7 mouse cellular contexts compared by ENCODE assay signal in genomic region chr2:118711038-118711494, GRCm38 (mm10). TPM values are rescaled to one million over a fixed set of nuclear protein-coding genes. Genes with fewer than 3 reads are reported as not detected.
A peak's percentile ranks its signal among the peaks of the same experiment; 100 is the strongest.
DNase-seq lines count a peak whose midpoint lies in the region; ATAC-seq and TF ChIP-seq lines count a peak whose summit lies in the region.

No protein-coding gene starts in this region.

- H3K27ac ChIP-seq in lung, embryonic 14.5 days (ENCODE audit: low read depth), result no peak overlapping the region
- no peak overlapping the region for H3K27ac ChIP-seq in heart, postnatal 0 days (ENCODE audit: low read depth)
- no peak overlapping the region for H3K27ac ChIP-seq in limb, embryonic 13.5 days
- no peak overlapping the region for H3K27ac ChIP-seq in midbrain, embryonic 15.5 days

- peak overlapping the region; percentile 44 for H3K9ac ChIP-seq in lung, embryonic 14.5 days
- no peak overlapping the region for H3K9ac ChIP-seq in heart, postnatal 0 days (replicated peaks; ENCODE audit: low read depth, low read length)
- peak overlapping the region; percentile 45 for H3K9ac ChIP-seq in limb, embryonic 13.5 days
- H3K9ac ChIP-seq in midbrain, embryonic 15.5 days, result peak overlapping the region; percentile 30

- no peaks in the 10 kb centered on the region for H3K9me3 ChIP-seq in lung, embryonic 14.5 days (ENCODE audit: low read depth, low read length)
- H3K9me3 ChIP-seq in heart, postnatal 0 days (replicated peaks; ENCODE audit: control insufficient read depth, low read length), result no peaks in the 10 kb centered on the region
- no peaks in the 10 kb centered on the region for H3K9me3 ChIP-seq in limb, embryonic 13.5 days
- no peaks in the 10 kb centered on the region for H3K9me3 ChIP-seq in midbrain, embryonic 15.5 days

- peak; percentile 75 for ATAC-seq in lung, embryonic 14.5 days (ENCODE audit: insufficient read depth)
- ATAC-seq in heart, postnatal 0 days (ENCODE audit: insufficient read depth, low read depth), result peak; percentile 35; the same call in 1 of the 2 replicates
- peak; percentile 68 for ATAC-seq in limb, embryonic 13.5 days (ENCODE audit: low FRiP score, low read depth)
- peak; percentile 69 for ATAC-seq in midbrain, embryonic 15.5 days (replicated peaks)

- H3K4me2 ChIP-seq in lung, embryonic 14.5 days, result peak overlapping the region; percentile 77
- H3K4me2 ChIP-seq in heart, postnatal 0 days (ENCODE audit: low read depth, low read length), result peak overlapping the region; percentile 57
- H3K4me2 ChIP-seq in limb, embryonic 13.5 days (replicated peaks), result peak overlapping the region; percentile 90
- peak overlapping the region; percentile 86 for H3K4me2 ChIP-seq in midbrain, embryonic 15.5 days

- peak; percentile 83 for DNase-seq in lung, embryonic 14.5 days
- no peak for DNase-seq in lung, postnatal 25 days (ENCODE audit: low spot score)
- DNase-seq in embryo, embryonic 10 days (ENCODE audit: low spot score), result peak; percentile 64
- DNase-seq in heart, postnatal 0 days (ENCODE audit: low spot score), result peak; percentile 72
- DNase-seq in thymus, postnatal 4 days, result peak; percentile 68

- peak overlapping the region; percentile 39 for H3K4me3 ChIP-seq in lung, embryonic 14.5 days (ENCODE audit: low read depth, low read length)
- peak overlapping the region; percentile 36 for H3K4me3 ChIP-seq in heart, postnatal 0 days (ENCODE audit: low read depth, low read length)
- H3K4me3 ChIP-seq in limb, embryonic 13.5 days, result peak overlapping the region; percentile 46
- H3K4me3 ChIP-seq in midbrain, embryonic 15.5 days, result peak overlapping the region; percentile 40

- H3K36me3 ChIP-seq in lung, embryonic 14.5 days (ENCODE audit: insufficient read depth), result no peaks in the 10 kb centered on the region
- no peaks in the 10 kb centered on the region for H3K36me3 ChIP-seq in heart, postnatal 0 days (replicated peaks; ENCODE audit: control insufficient read depth, insufficient read depth, low read length)
- no peaks in the 10 kb centered on the region for H3K36me3 ChIP-seq in limb, embryonic 13.5 days
- no peaks in the 10 kb centered on the region for H3K36me3 ChIP-seq in midbrain, embryonic 15.5 days (replicated peaks)

- TF ChIP-seq EP300 in heart, postnatal 0 days (IDR thresholded peaks at IDR 0.05; ENCODE audit: low read depth), result no peak

- under 1% methylated on average over 36 of the region's 36 CpGs for WGBS in lung, embryonic 14.5 days
- 1% methylated on average over 36 of the region's 36 CpGs for WGBS in heart, postnatal 0 days
- WGBS in limb, embryonic 13.5 days, result under 1% methylated on average over 36 of the region's 36 CpGs
- WGBS in midbrain, embryonic 15.5 days, result 3% methylated on average over 36 of the region's 36 CpGs

- TF ChIP-seq CTCF in lung, embryonic 14.5 days (IDR thresholded peaks at IDR 0.05; ENCODE audit: low read depth), result no peak
- no peak for TF ChIP-seq CTCF in heart, postnatal 0 days (IDR thresholded peaks at IDR 0.05; ENCODE audit: low read depth)

- H3K4me1 ChIP-seq in lung, embryonic 14.5 days (ENCODE audit: insufficient read depth), result peaks cover 8% of the 10 kb centered on the region; the same call in 1 of the 2 replicates
- H3K4me1 ChIP-seq in heart, postnatal 0 days (ENCODE audit: control insufficient read depth, insufficient read depth), result peaks cover 56% of the 10 kb centered on the region
- peaks cover 13% of the 10 kb centered on the region for H3K4me1 ChIP-seq in limb, embryonic 13.5 days
- H3K4me1 ChIP-seq in midbrain, embryonic 15.5 days, result peaks cover 25% of the 10 kb centered on the region

- peaks cover 68% of the 10 kb centered on the region for H3K27me3 ChIP-seq in lung, embryonic 14.5 days (ENCODE audit: insufficient read depth, low read length)
- peaks cover 16% of the 10 kb centered on the region for H3K27me3 ChIP-seq in heart, postnatal 0 days (ENCODE audit: control insufficient read depth, insufficient read depth, low read length)
- peaks cover 92% of the 10 kb centered on the region for H3K27me3 ChIP-seq in limb, embryonic 13.5 days
- H3K27me3 ChIP-seq in midbrain, embryonic 15.5 days (replicated peaks), result peaks cover 64% of the 10 kb centered on the region

RNA-seq across cellular contexts. Expression of gene Ankrd63, which starts 7.3 kb away (rescaled TPM):
- not detected in 2 replicates for polyA plus RNA-seq in lung, embryonic 14.5 days (2014; fragmentation: Nextera tagmentation; extraction: Ambion mirVana)
- total RNA-seq in heart, postnatal 0 days (2014; rRNA removed; ENCODE audit: low replicate concordance), result 7.6 and 14.3 TPM in 2 replicates
- polyA plus RNA-seq in heart, postnatal 0 days (2015; fragmentation: Nextera tagmentation; extraction: Ambion mirVana), result 1.6 and 2.0 TPM in 2 replicates
- polyA plus RNA-seq in limb, embryonic 13.5 days (2015; fragmentation: Nextera tagmentation; extraction: Ambion mirVana), result 0.05 TPM in 1 of 2 replicates, not detected in the other
- polyA plus RNA-seq in midbrain, embryonic 15.5 days (2015; fragmentation: Nextera tagmentation; extraction: Ambion mirVana), result not detected in 2 replicates

RNA-seq across cellular contexts. Expression of gene Plcb2, which starts 17.2 kb away (rescaled TPM):
- 1.3 and 1.5 TPM in 2 replicates for polyA plus RNA-seq in lung, embryonic 14.5 days (2014; fragmentation: Nextera tagmentation; extraction: Ambion mirVana)
- total RNA-seq in heart, postnatal 0 days (2014; rRNA removed; ENCODE audit: low replicate concordance), result 1.6 and 7.6 TPM in 2 replicates
- polyA plus RNA-seq in heart, postnatal 0 days (2015; fragmentation: Nextera tagmentation; extraction: Ambion mirVana), result 2.0 and 2.6 TPM in 2 replicates
- polyA plus RNA-seq in limb, embryonic 13.5 days (2015; fragmentation: Nextera tagmentation; extraction: Ambion mirVana), result 0.28 and 0.46 TPM in 2 replicates
- polyA plus RNA-seq in midbrain, embryonic 15.5 days (2015; fragmentation: Nextera tagmentation; extraction: Ambion mirVana), result 0.43 and 0.71 TPM in 2 replicates

RNA-seq across cellular contexts. Expression of gene Inafm2, which starts 34.5 kb away (rescaled TPM):
- 24.3 and 25.0 TPM in 2 replicates for polyA plus RNA-seq in lung, embryonic 14.5 days (2014; fragmentation: Nextera tagmentation; extraction: Ambion mirVana)
- 39.4 and 44.2 TPM in 2 replicates for total RNA-seq in heart, postnatal 0 days (2014; rRNA removed; ENCODE audit: low replicate concordance)
- 39.9 and 48.4 TPM in 2 replicates for polyA plus RNA-seq in heart, postnatal 0 days (2015; fragmentation: Nextera tagmentation; extraction: Ambion mirVana)
- polyA plus RNA-seq in limb, embryonic 13.5 days (2015; fragmentation: Nextera tagmentation; extraction: Ambion mirVana), result 19.4 and 21.1 TPM in 2 replicates
- 20.5 and 21.6 TPM in 2 replicates for polyA plus RNA-seq in midbrain, embryonic 15.5 days (2015; fragmentation: Nextera tagmentation; extraction: Ambion mirVana)

RNA-seq across cellular contexts. Expression of gene Pak6, which starts 48.0 kb away (rescaled TPM):
- polyA plus RNA-seq in lung, embryonic 14.5 days (2014; fragmentation: Nextera tagmentation; extraction: Ambion mirVana), result 0.93 and 0.95 TPM in 2 replicates
- total RNA-seq in heart, postnatal 0 days (2014; rRNA removed; ENCODE audit: low replicate concordance), result 16.8 and 17.0 TPM in 2 replicates
- 7.9 and 9.0 TPM in 2 replicates for polyA plus RNA-seq in heart, postnatal 0 days (2015; fragmentation: Nextera tagmentation; extraction: Ambion mirVana)
- 1.8 and 3.3 TPM in 2 replicates for polyA plus RNA-seq in limb, embryonic 13.5 days (2015; fragmentation: Nextera tagmentation; extraction: Ambion mirVana)
- 67.8 and 69.1 TPM in 2 replicates for polyA plus RNA-seq in midbrain, embryonic 15.5 days (2015; fragmentation: Nextera tagmentation; extraction: Ambion mirVana)

RNA-seq across cellular contexts. Expression of gene Ccdc9b, which starts 51.4 kb away (rescaled TPM):
- 0.50 and 0.55 TPM in 2 replicates for polyA plus RNA-seq in lung, embryonic 14.5 days (2014; fragmentation: Nextera tagmentation; extraction: Ambion mirVana)
- total RNA-seq in heart, postnatal 0 days (2014; rRNA removed; ENCODE audit: low replicate concordance), result 5.7 and 6.8 TPM in 2 replicates
- 3.3 and 3.4 TPM in 2 replicates for polyA plus RNA-seq in heart, postnatal 0 days (2015; fragmentation: Nextera tagmentation; extraction: Ambion mirVana)
- polyA plus RNA-seq in limb, embryonic 13.5 days (2015; fragmentation: Nextera tagmentation; extraction: Ambion mirVana), result 0.78 and 0.85 TPM in 2 replicates
- polyA plus RNA-seq in midbrain, embryonic 15.5 days (2015; fragmentation: Nextera tagmentation; extraction: Ambion mirVana), result 1.3 and 2.1 TPM in 2 replicates
